ENCODE assay signal across 8 mouse cellular contexts in genomic region chr5:8489471-8490110, GRCm38 (mm10).
DNase-seq lines count a peak whose midpoint lies in the region; ATAC-seq and TF ChIP-seq lines count a peak whose summit lies in the region.

No protein-coding gene starts in this region.

- no peak overlapping the region for H3K9ac ChIP-seq in lung, embryonic 14.5 days
- H3K9ac ChIP-seq in neural tube, embryonic 12.5 days = no peak overlapping the region

- DNase-seq in lung, embryonic 14.5 days = peak; percentile 75
- DNase-seq in lung, adult 2 months = no peak
- DNase-seq in cerebellum, postnatal 4 days (ENCODE audit: low spot score in 2 of 2) = no peak
- DNase-seq in heart, postnatal 36 days = no peak
- no peak for DNase-seq in urinary bladder, adult 18-20 months (ENCODE audit: low spot score in 2 of 2)

- intact Hi-C loops in heart, postnatal 36 days (cut with DNase I) = loop anchor here (2.0 to 10.0 kb wide), 3 partner anchors 353 to 938 kb away; no protein-coding TSS in a partner anchor

- no peak for TF ChIP-seq POLR2A in lung, adult 2 months (IDR thresholded peaks at IDR 0.05; ENCODE audit: borderline replicate concordance, extremely low read depth, low read depth, low read length)

- peak; percentile 57 for TF ChIP-seq CTCF in lung, embryonic 14.5 days (IDR thresholded peaks at IDR 0.05; ENCODE audit: low read depth)
- no peak for TF ChIP-seq CTCF in lung, adult 2 months (IDR thresholded peaks at IDR 0.05; ENCODE audit: insufficient read depth, low read length)

- H3K36me3 ChIP-seq in lung, embryonic 14.5 days (ENCODE audit: insufficient read depth) = no peaks in the 10 kb centered on the region
- no peaks in the 10 kb centered on the region for H3K36me3 ChIP-seq in neural tube, embryonic 12.5 days

- no peak; the same call in 1 of the 2 replicates for ATAC-seq in lung, embryonic 14.5 days (ENCODE audit: insufficient read depth)
- peak; percentile 92 for ATAC-seq in common myeloid progenitor, adult 5-6 weeks (replicated peaks; ENCODE audit: low read depth, poor library complexity, severe bottlenecking)
- peak; percentile 90 for ATAC-seq in inflammation-experienced regulatory T-cells, adult 6 months
- ATAC-seq in neural tube, embryonic 12.5 days (ENCODE audit: low FRiP score, low read depth) = peak; percentile 51

- H3K27me3 ChIP-seq in lung, embryonic 14.5 days (ENCODE audit: insufficient read depth, low read length) = no peaks in the 10 kb centered on the region
- no peaks in the 10 kb centered on the region for H3K27me3 ChIP-seq in neural tube, embryonic 12.5 days (replicated peaks)

- H3K4me3 ChIP-seq in lung, embryonic 14.5 days (ENCODE audit: low read depth, low read length) = no peak overlapping the region
- H3K4me3 ChIP-seq in lung, adult 2 months (replicated peaks; ENCODE audit: extremely low read depth, low read depth, low read length) = no peak overlapping the region
- no peak overlapping the region for H3K4me3 ChIP-seq in neural tube, embryonic 12.5 days

- WGBS in lung, embryonic 14.5 days = 38% methylated on average over 6 of the region's 6 CpGs
- 29% methylated on average over 6 of the region's 6 CpGs for WGBS in lung, adult 2 months
- 54% methylated on average over 6 of the region's 6 CpGs for whole genome bisulfite sequencing in neural tube, embryonic 12.5 days

- no peak overlapping the region for H3K27ac ChIP-seq in lung, embryonic 14.5 days (ENCODE audit: low read depth)
- no peak overlapping the region for H3K27ac ChIP-seq in neural tube, embryonic 12.5 days

- H3K4me2 ChIP-seq in lung, embryonic 14.5 days = no peak overlapping the region
- no peak overlapping the region for H3K4me2 ChIP-seq in neural tube, embryonic 12.5 days (replicated peaks)

- H3K4me1 ChIP-seq in lung, embryonic 14.5 days (ENCODE audit: insufficient read depth) = no peaks in the 10 kb centered on the region
- H3K4me1 ChIP-seq in lung, adult 2 months (ENCODE audit: control insufficient read depth, insufficient read depth, low read length) = no peaks in the 10 kb centered on the region
- H3K4me1 ChIP-seq in neural tube, embryonic 12.5 days = peaks cover 9% of the 10 kb centered on the region; the same call in 1 of the 2 replicates

- H3K9me3 ChIP-seq in lung, embryonic 14.5 days (ENCODE audit: low read depth, low read length) = no peaks in the 10 kb centered on the region
- no peaks in the 10 kb centered on the region for H3K9me3 ChIP-seq in neural tube, embryonic 12.5 days
